Mouse (Mus musculus): ENCODE data around the gene Dusp5.
A peak's percentile ranks its signal among the peaks of the same experiment; 100 is the strongest.
"Not testable (repeated sequence)": the region's sequence is repeated elsewhere in the genome, so short reads cannot be mapped to it uniquely, and the experiment has no call there.

Dusp5 gene

DNA sequence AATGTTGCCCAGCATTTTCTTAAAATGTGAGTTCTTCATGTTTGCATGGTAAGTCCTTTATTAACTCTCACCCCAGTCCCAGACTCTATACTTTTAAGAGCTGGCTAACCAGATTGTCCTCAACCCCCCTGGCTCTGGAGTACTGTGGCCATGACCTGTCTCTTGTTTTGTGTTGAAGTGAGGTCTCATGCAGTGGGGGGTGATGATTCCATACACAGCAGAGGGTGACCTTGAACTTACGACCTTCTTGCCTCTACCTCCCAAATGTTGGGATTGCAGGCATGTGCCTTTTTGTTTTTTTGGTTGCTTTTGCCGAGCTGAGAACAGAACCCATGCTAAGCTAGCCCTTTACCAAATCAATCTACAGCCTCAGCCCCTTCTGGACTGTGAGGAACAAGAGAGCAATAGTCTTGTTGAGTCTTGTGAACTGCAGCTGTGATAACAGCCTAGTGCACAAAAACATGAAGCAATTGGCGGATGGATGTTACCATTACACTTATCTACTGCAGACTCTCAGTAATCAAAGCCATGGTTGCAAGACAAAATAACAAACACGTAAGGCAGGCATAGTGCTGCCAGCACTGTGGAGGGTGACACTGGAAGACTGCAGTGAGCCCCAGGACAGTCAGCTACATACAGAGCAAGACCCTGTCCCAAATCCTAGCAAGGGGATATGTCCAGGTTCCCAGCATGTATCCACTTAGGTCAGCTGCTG is 46.5 kb downstream of the Dusp5 start:
- no peak for DNase-seq (ENCODE audit: low read depth, low spot score)

DNA sequence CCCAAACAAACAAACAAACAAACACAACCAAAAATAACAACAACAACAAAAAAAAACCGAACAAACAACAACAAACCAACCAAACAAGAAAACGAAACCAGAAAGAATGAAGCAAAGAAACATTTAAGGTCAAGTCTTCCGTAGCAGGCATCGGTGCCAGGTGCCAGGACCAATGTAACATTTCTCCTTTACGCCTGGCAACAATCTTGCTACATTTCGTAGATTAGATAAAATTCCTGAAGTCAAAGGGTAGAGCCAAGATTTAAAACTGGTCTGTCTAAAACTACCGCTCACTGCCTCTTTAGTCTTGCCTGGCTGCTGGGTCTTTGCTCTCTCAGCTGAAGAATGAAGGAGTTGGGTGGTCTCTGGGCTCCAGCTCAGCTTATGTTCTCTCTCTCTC is 47.2 kb downstream of the Dusp5 start:
- no peak for DNase-seq (ENCODE audit: low read depth, low spot score)

DNA sequence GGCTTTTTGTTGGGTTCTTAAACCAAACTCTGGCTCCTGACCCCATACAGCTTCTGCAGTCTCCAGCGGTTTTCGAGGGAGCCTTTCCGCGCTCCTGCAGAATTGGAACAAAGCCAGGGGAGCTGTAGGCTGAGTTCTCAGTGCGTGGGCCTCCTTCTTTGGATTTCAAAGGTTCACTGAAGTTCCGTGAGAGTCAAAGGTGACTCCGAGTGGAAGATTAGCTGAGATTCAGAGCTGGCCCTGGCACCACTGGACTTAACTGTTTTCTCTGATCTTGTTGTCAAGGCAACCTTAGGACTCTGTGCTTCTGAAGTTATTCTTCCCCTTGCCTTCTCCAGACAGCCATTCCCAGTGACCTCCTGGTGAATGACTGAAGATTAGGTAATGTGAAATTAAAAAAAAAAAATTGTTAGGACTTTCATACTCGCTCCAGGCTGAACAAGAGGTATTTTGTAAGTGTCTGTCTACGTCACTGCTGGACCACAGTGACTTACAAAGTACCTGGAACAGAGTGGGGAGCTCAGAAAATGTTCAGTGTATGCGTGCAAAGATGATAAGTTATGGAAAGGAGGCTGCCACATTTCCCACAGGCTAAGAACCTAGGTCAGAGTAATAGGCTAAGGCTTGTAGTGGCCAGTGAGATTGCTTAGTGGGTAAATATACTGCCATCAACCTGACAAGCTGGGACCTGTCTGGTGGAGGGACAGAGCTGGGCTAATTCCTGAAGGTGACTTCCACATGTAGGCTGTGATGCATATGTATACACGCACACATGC is 48.3 kb downstream of the Dusp5 start:
- peak; percentile 16 for DNase-seq (ENCODE audit: low read depth, low spot score)

DNA sequence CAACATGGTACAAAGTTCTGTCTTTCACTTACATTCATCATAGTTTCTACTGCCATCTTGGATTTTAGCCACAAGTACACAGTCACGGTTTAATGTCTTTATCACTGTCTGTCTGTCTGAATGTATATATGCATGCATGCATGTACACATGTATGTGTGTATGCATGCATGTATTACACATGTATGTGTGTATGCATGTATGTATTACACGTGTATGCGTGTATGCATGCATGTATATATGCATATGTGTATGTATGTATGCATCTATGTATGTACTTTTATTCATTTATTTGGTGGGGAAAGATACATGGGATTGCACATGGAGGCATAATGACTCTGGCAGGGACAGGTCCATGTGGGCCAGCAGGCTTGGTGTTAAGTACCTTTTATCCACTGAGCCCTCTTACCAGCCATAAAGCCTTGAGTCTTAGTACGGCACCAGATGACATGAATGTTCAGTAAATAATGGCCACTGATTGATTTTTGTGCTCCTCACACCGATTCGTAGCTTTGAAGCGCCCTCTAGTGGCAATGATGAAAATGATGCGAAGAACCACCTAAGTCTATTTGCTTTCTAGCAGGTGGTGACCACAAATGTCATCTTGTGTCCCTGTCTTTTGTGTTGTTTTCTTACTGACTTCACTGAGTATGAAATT is 49.8 kb downstream of the Dusp5 start:
- DNase-seq (ENCODE audit: low read depth, low spot score): peak; percentile 91

DNA sequence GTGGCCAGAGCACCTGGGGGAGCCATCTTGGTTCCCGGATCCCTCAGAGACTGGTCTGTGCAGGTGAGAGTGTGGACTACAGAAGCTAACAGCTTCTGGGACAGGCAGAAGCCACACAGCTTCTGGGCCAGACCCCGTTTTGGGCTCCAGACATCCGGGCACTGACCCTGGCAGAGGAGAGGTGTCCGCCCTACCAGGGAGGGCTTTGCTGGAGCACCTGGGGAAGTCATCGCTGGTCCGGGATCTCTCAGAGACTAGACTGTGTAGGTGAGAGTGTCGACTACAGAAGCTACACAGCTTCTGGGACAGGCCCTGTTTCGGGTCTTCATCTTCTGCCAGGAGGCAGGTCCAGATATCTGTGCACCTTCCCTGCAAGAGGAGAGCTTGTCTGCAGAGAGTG is 51.4 kb downstream of the Dusp5 start:
- DNase-seq (ENCODE audit: low read depth, low spot score): not testable (repeated sequence)

DNA sequence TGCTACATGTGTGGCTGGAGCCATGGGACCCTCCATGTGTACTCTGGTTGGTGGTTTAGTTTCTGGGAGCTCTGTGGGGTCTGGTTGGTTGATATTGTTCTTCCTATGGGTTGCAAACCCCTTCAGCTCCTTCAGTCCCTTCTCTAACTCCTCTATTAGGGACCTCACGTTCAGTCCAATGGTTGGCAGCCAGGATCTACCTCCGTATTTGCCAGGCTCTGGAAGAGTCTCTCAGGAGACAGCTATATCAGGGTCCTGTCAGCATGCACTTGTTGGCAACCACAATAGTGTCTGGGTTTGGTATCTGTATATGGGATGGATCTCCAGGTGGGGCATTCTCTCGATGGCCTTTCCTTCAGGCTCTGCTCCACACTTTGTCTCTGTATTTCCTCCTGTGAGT is 58.8 kb downstream of the Dusp5 start:
- DNase-seq (ENCODE audit: low read depth, low spot score): not testable (repeated sequence)

DNA sequence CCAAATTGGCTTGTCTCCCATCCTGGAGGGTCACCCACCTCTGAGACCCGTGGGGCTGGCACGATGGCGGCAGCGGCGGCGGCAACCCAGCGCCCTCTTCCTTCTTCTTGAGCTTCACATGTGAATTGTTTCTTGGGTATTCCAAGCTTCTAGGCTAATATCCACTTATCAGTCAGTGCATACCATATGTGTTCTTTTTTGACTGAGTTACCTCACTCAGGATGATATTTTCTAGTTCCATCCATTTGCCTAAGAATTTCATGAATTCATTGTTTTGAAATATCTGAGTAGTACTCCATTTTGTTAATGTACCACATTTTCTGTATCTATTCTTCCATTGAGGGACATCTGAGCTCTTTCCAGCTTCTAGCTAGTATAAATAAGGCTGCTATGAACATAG is 60.1 kb downstream of the Dusp5 start, which contains the start of gene Nutf2-ps1:
TSS of gene Nutf2-ps1 (minus strand) at position 101 of the 400 bp plus-strand sequence.
- DNase-seq (ENCODE audit: low read depth, low spot score): not testable (repeated sequence)
